Mouse (Mus musculus) spleen, adult 2 months (tissue): ENCODE measurements around the gene Spata17.

ENCODE experiments used
- CTCF ChIP-seq: fragments of 200-500 bp; IDR thresholded peaks from 2 replicates; pipeline ENCODE4 v1.5.1; 2011; ENCODE audit warnings: mild to moderate bottlenecking, inconsistent platforms; ENCODE audit not compliant: insufficient read depth, insufficient read length, insufficient replicate concordance; ENCODE audit errors: extremely low read depth
- POLR2A ChIP-seq: fragments of 200-500 bp; IDR thresholded peaks from 2 replicates; pipeline ENCODE4 v1.6.1; 2011; ENCODE audit warnings: low read depth, low read length, inconsistent platforms

GRCm38 (mm10) chr1:187010071-187010470 is 205.2 kb downstream of the Spata17 start:
- no peak for TF ChIP-seq CTCF
- no peak for TF ChIP-seq POLR2A
